Mouse (Mus musculus) myocyte (in vitro differentiated cells): ENCODE data around the gene Acap1.

Experiments used
- E2F4 ChIP-seq: IDR thresholded peaks from one replicate; pipeline ENCODE4 v1.6.1; 2011; ENCODE audit warnings: mild to moderate bottlenecking, control low read depth, moderate library complexity; ENCODE audit not compliant: insufficient read depth
- MYOG ChIP-seq, 3 experiments: IDR thresholded peaks; one replicate each; pipeline ENCODE4 v1.6.1; 2011; ENCODE audit warnings: control low read depth in 2 of 3, low read depth in 2 of 3, mild to moderate bottlenecking in 2 of 3; ENCODE audit not compliant: insufficient read length in 2 of 3, control insufficient read depth in 1 of 3, insufficient read depth in 1 of 3
- POLR2A ChIP-seq: IDR thresholded peaks from one replicate; pipeline ENCODE4 v1.6.1; 2011; ENCODE audit warnings: low read depth, mild to moderate bottlenecking, control low read depth, moderate library complexity; ENCODE audit not compliant: insufficient read length
- POLR2AphosphoS2 ChIP-seq: IDR thresholded peaks from one replicate; pipeline ENCODE4 v1.6.1; 2011; ENCODE audit warnings: low read depth, control low read depth; ENCODE audit not compliant: insufficient read length
- REST ChIP-seq: IDR thresholded peaks from one replicate; pipeline ENCODE4 v1.6.1; 2011; ENCODE audit warnings: mild to moderate bottlenecking, control low read depth, moderate library complexity; ENCODE audit not compliant: insufficient read depth, insufficient read length
- TCF12 ChIP-seq: IDR thresholded peaks from one replicate; pipeline ENCODE4 v1.6.1; 2011; ENCODE audit warnings: mild to moderate bottlenecking, control low read depth; ENCODE audit not compliant: poor library complexity, insufficient read depth, severe bottlenecking
- TCF3 ChIP-seq: IDR thresholded peaks from one replicate; pipeline ENCODE4 v1.6.1; 2011; ENCODE audit warnings: low read depth, control low read depth; ENCODE audit not compliant: insufficient read length

DNA sequence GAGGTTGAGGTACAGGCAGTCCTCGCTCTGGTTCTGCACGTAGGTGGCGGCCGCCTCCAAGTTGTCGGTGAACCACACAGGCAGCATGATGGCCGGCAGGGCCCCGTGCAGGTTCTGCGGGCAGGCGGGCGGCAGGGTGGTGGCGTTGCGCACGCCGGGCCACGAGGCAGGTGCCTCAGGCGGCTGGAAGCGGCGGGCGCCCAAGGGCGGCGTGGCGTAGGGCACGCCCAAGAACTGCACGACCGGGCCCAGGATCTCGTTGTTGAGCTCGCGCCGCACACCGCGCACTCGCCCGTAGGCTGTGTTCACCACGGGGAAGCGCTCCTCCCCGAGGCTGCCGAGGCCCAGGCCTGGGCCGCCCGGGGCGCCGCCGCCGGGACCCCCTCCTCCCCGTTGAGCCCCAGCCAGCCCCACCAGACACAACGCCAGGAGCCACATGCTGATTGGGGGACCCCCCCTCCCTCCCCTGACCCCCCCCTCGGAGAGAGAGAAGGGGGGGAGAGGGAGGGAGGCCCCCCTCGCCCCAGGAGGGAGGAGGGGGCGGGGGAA, 61.3 kb downstream of the Acap1 start:
- TF ChIP-seq E2F4 (no peak), POLR2A (no peak), MYOG (IDR thresholded peaks at IDR 0.05; ENCODE audit: control insufficient read depth in 1 of 3, insufficient read depth in 1 of 3, insufficient read length in 2 of 3, low read depth in 2 of 3) (no peak), TCF3 (no peak), REST (no peak), POLR2AphosphoS2 (no peak), TCF12 (no peak)
